Mouse (Mus musculus) brain, embryonic 14.5 days (tissue): Measurements from ENCODE around the gene Scd2.

ENCODE experiments used
- CTCF ChIP-seq: fragments of 200-500 bp; IDR thresholded peaks from 2 replicates; pipeline ENCODE4 v1.5.1; 2012; ENCODE audit warnings: inconsistent platforms, mild to moderate bottlenecking, moderate library complexity, borderline replicate concordance; ENCODE audit not compliant: insufficient read depth, insufficient read length; ENCODE audit errors: extremely low read depth
- POLR2A ChIP-seq: fragments of 200-500 bp; IDR thresholded peaks from 2 replicates; pipeline ENCODE4 v1.6.1; 2012; ENCODE audit warnings: mild to moderate bottlenecking, inconsistent platforms, borderline replicate concordance; ENCODE audit not compliant: poor library complexity, insufficient read depth, insufficient read length, severe bottlenecking; ENCODE audit errors: extremely low read depth

GRCm38 (mm10) chr19:44335876-44336662 is 42.6 kb downstream of the Scd2 start:
- no peak for TF ChIP-seq POLR2A
- TF ChIP-seq CTCF, result no peak
